Mouse (Mus musculus): ENCODE measurements around the gene Ccdc191. TPM values are rescaled to one million over a fixed set of nuclear protein-coding genes. Genes with fewer than 3 reads are reported as not detected.

Gene Ccdc191
- total and polyA plus RNA-seq, 2 experiments from 2014 or later = 0.04 to 5.8 TPM

DNA sequence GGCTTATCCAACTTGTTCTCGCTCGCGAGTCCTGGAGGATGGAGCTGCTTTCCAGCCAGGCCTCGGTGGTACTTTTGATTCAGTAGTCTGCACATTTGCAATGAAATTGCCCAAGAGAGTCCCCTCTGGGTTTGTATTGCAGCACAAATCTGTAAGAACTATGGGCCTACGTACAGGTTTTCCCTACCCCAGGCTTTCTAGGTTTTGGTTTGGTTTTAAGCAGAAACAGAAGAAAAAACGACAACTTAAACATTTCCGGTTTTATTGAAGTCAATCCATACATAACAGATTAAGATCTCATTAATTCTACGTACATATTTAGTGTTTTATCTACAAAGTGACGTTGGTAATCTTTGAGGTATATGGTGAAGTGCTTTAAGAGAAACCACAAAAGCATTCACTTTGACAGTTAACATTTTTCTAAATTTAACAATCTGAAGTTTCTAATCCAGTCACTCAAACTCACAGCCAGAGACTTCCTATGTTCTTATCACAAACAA lies 90.6 kb downstream of the Ccdc191 start:
- Histone ChIP-seq H3K4me1 (ENCODE audit: control insufficient read depth, insufficient read depth) (0 out of 2 replicates have a peak, but pooled peaks cover 5% of the 10 kb centered on the region), H3K4me3 (ENCODE audit: low read depth, low read length) (peak overlapping the region; percentile 62), H3K9ac (replicated peaks; ENCODE audit: low read depth, low read length) (peak overlapping the region; percentile 47), H3K27ac (ENCODE audit: low read depth) (no peak overlapping the region), H3K27me3 (ENCODE audit: control insufficient read depth, insufficient read depth, low read length) (peaks cover 6% of the 10 kb centered on the region; the same call in 1 of the 2 replicates), H3K9me3 (replicated peaks; ENCODE audit: control insufficient read depth, low read length) (no peaks in the 10 kb centered on the region), H3K4me2 (ENCODE audit: low read depth, low read length) (peak overlapping the region; percentile 98), H3K36me3 (replicated peaks; ENCODE audit: control insufficient read depth, insufficient read depth, low read length) (no peaks in the 10 kb centered on the region)
- ATAC-seq (ENCODE audit: insufficient read depth, low read depth) (no peak), DNase-seq (ENCODE audit: low spot score) (peak; percentile 10)
- WGBS = 31% methylated on average over 9 of the region's 9 CpGs
- no peak for TF ChIP-seq EP300 (IDR thresholded peaks at IDR 0.05; ENCODE audit: low read depth)
- TF ChIP-seq CTCF (IDR thresholded peaks at IDR 0.05; ENCODE audit: low read depth) = no peak

DNA sequence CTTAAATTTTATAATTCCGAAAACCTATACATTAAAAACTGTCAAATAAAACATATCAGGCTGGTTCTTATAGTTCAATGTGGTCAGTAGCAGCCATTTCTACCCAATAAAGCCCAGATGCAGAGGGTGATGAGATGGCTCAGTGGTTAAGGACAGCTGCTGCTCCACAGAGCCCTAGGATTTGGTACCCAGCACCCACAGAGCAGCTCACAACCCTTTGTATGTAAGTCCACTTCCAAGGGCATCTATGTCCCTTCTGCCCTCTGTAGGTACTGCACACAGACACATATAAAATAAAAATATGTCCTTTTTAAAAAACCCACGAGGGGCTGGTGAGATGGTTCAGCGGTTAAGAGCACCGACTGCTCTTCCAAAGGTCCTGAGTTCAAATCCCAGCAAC lies 96.7 kb downstream of the Ccdc191 start:
- Histone ChIP-seq H3K27me3 (ENCODE audit: control insufficient read depth, insufficient read depth, low read length) (no peaks in the 10 kb centered on the region), H3K27ac (ENCODE audit: low read depth) (no peak overlapping the region), H3K4me1 (ENCODE audit: control insufficient read depth, insufficient read depth) (no peaks in the 10 kb centered on the region), H3K9me3 (replicated peaks; ENCODE audit: control insufficient read depth, low read length) (no peaks in the 10 kb centered on the region), H3K4me2 (ENCODE audit: low read depth, low read length) (no peak overlapping the region), H3K9ac (replicated peaks; ENCODE audit: low read depth, low read length) (no peak overlapping the region), H3K36me3 (replicated peaks; ENCODE audit: control insufficient read depth, insufficient read depth, low read length) (no peaks in the 10 kb centered on the region), H3K4me3 (ENCODE audit: low read depth, low read length) (no peak overlapping the region)
- DNase-seq (ENCODE audit: low spot score) (no peak), ATAC-seq (ENCODE audit: insufficient read depth, low read depth) (no peak)
- WGBS = 90% methylated on average over 4 of the region's 4 CpGs
- no peak for TF ChIP-seq CTCF (IDR thresholded peaks at IDR 0.05; ENCODE audit: low read depth)
- TF ChIP-seq EP300 (IDR thresholded peaks at IDR 0.05; ENCODE audit: low read depth) = no peak

DNA sequence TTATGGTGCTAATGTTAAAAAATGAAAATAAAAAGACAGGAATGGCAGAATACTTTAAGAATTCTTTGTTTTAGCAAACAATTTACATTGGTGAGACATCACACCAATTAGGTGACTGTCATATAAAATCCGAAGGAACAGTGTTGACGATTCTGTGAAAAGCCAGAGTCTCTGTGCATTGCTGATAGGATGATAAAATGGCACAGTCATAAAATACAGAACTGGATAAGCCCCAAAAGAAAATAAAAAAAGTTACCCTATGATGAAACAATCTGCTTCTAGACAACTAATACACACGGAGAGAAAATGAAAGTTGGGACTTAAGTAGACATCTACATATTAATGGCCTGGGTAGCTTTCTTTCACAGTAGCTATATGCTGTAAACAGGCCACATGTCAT lies 105.0 kb downstream of the Ccdc191 start:
- Histone ChIP-seq H3K36me3 (replicated peaks; ENCODE audit: control insufficient read depth, insufficient read depth, low read length) (no peaks in the 10 kb centered on the region), H3K4me1 (ENCODE audit: control insufficient read depth, insufficient read depth) (no peaks in the 10 kb centered on the region), H3K27ac (ENCODE audit: low read depth) (no peak overlapping the region), H3K4me3 (ENCODE audit: low read depth, low read length) (no peak overlapping the region), H3K9ac (replicated peaks; ENCODE audit: low read depth, low read length) (no peak overlapping the region), H3K4me2 (ENCODE audit: low read depth, low read length) (no peak overlapping the region), H3K9me3 (replicated peaks; ENCODE audit: control insufficient read depth, low read length) (no peaks in the 10 kb centered on the region), H3K27me3 (ENCODE audit: control insufficient read depth, insufficient read depth, low read length) (no peaks in the 10 kb centered on the region)
- TF ChIP-seq EP300 (IDR thresholded peaks at IDR 0.05; ENCODE audit: low read depth) (no peak), CTCF (IDR thresholded peaks at IDR 0.05; ENCODE audit: low read depth) (no peak)
- ATAC-seq (ENCODE audit: insufficient read depth, low read depth) (no peak), DNase-seq (ENCODE audit: low spot score) (no peak)
- WGBS = 79% methylated on average over 3 of the region's 3 CpGs

DNA sequence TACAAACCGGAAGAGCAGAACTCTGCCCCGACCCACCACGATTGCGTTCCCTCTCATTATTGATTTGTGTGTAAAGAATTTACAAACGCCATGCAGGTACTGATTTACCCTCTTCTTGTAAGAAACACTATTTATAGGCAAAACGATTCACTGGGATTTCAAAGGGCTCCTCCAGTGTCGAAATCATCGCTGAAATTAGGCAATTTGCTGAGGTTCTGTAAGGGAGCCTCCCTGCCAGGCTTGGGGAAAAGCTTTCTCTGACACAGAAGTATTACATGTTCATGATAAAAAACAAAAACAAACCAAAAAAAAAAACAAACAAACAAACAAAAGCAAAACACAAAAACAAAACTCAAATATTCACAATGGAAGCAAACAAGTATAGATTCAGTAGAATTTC lies 109.5 kb downstream of the Ccdc191 start:
- Histone ChIP-seq H3K4me2 (ENCODE audit: low read depth, low read length) (no peak overlapping the region), H3K27ac (ENCODE audit: low read depth) (no peak overlapping the region), H3K9ac (replicated peaks; ENCODE audit: low read depth, low read length) (no peak overlapping the region), H3K4me3 (ENCODE audit: low read depth, low read length) (no peak overlapping the region), H3K36me3 (replicated peaks; ENCODE audit: control insufficient read depth, insufficient read depth, low read length) (no peaks in the 10 kb centered on the region), H3K9me3 (replicated peaks; ENCODE audit: control insufficient read depth, low read length) (no peaks in the 10 kb centered on the region), H3K4me1 (ENCODE audit: control insufficient read depth, insufficient read depth) (no peaks in the 10 kb centered on the region), H3K27me3 (ENCODE audit: control insufficient read depth, insufficient read depth, low read length) (no peaks in the 10 kb centered on the region)
- 85% methylated on average over 8 of the region's 8 CpGs for WGBS
- ATAC-seq (ENCODE audit: insufficient read depth, low read depth) (no peak), DNase-seq (ENCODE audit: low spot score) (no peak)
- TF ChIP-seq EP300 (IDR thresholded peaks at IDR 0.05; ENCODE audit: low read depth) (no peak), CTCF (IDR thresholded peaks at IDR 0.05; ENCODE audit: low read depth) (no peak)

DNA sequence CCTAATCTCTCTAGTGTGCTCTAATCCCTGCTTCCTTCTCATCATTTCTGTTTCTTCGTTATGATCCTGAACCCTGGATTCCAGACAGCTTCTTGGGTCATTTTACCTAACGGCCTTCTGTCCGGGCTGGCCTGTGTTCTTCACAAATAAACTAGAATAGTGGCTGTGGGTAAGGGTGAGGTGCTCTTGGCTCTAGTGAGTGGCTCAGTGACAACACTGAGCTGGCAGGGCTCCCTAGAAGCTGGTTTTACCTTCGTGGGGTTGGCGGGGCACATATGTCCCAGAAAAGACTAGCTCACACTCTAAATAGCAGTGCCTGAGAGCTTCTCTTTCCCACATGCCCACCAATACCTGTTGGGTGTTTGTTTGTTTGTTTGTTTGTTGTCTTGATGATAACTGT lies 109.9 kb downstream of the Ccdc191 start:
- ATAC-seq (ENCODE audit: insufficient read depth, low read depth) (no peak), DNase-seq (ENCODE audit: low spot score) (no peak)
- Histone ChIP-seq H3K9ac (replicated peaks; ENCODE audit: low read depth, low read length) (no peak overlapping the region), H3K27ac (ENCODE audit: low read depth) (no peak overlapping the region), H3K4me2 (ENCODE audit: low read depth, low read length) (no peak overlapping the region), H3K9me3 (replicated peaks; ENCODE audit: control insufficient read depth, low read length) (no peaks in the 10 kb centered on the region), H3K27me3 (ENCODE audit: control insufficient read depth, insufficient read depth, low read length) (no peaks in the 10 kb centered on the region), H3K4me3 (ENCODE audit: low read depth, low read length) (no peak overlapping the region), H3K4me1 (ENCODE audit: control insufficient read depth, insufficient read depth) (no peaks in the 10 kb centered on the region), H3K36me3 (replicated peaks; ENCODE audit: control insufficient read depth, insufficient read depth, low read length) (no peaks in the 10 kb centered on the region)
- WGBS = 72% methylated on average over 5 of the region's 5 CpGs
- TF ChIP-seq CTCF (IDR thresholded peaks at IDR 0.05; ENCODE audit: low read depth) (no peak), EP300 (IDR thresholded peaks at IDR 0.05; ENCODE audit: low read depth) (no peak)

DNA sequence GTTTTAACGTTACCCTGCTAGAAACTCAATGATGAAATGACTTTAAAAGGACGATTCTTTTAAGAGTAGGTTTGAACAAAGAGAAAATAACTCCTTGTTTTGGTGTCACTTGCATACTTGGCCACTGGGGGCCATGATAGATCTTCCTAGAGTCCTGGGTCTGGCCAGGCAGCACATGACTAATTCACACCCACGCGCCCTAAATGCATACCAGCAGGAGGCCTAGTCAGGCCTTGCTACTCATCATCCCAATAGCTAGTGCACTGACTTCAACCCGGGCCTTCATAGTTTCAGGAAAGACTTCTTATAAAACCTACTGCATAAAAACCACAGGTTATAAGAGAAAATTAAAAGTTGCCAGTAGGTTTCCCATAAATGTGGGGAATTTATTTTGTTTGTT lies 112.5 kb downstream of the Ccdc191 start:
- TF ChIP-seq CTCF (IDR thresholded peaks at IDR 0.05; ENCODE audit: low read depth) (peak; percentile 46), EP300 (IDR thresholded peaks at IDR 0.05; ENCODE audit: low read depth) (no peak)
- peak; percentile 58; the same call in 1 of the 2 replicates for ATAC-seq (ENCODE audit: insufficient read depth, low read depth)
- H3K36me3 ChIP-seq (replicated peaks; ENCODE audit: control insufficient read depth, insufficient read depth, low read length) = no peaks in the 10 kb centered on the region
- H3K4me2 ChIP-seq (ENCODE audit: low read depth, low read length) = no peak overlapping the region
- DNase-seq (ENCODE audit: low spot score) = peak; percentile 47
- H3K9me3 ChIP-seq (replicated peaks; ENCODE audit: control insufficient read depth, low read length) = no peaks in the 10 kb centered on the region
- no peaks in the 10 kb centered on the region for H3K4me1 ChIP-seq (ENCODE audit: control insufficient read depth, insufficient read depth)
- 40% methylated on average over 5 of the region's 5 CpGs for WGBS
- H3K4me3 ChIP-seq (ENCODE audit: low read depth, low read length) = no peak overlapping the region
- H3K27me3 ChIP-seq (ENCODE audit: control insufficient read depth, insufficient read depth, low read length) = no peaks in the 10 kb centered on the region
- H3K27ac ChIP-seq (ENCODE audit: low read depth) = no peak overlapping the region
- H3K9ac ChIP-seq (replicated peaks; ENCODE audit: low read depth, low read length) = no peak overlapping the region
